Mouse (Mus musculus) bone marrow, adult 2 months (tissue): Measurements from ENCODE around the gene Mapkbp1. TPM values are rescaled to one million over a fixed set of nuclear protein-coding genes. Genes with fewer than 3 reads are reported as not detected.

Experiments used
- H3K27ac ChIP-seq: fragments of 200-500 bp; 2 replicates; pipeline ENCODE4 v1.5.1; 2012; ENCODE audit warnings: low read depth, mild to moderate bottlenecking, control low read depth, inconsistent platforms, low read length; ENCODE audit not compliant: control insufficient read depth, poor library complexity, insufficient read depth
- H3K4me1 ChIP-seq: fragments of 200-500 bp; 2 replicates; pipeline ENCODE4 v1.6.1; 2011; ENCODE audit warnings: low read length; ENCODE audit not compliant: control insufficient read depth, insufficient read depth
- H3K4me3 ChIP-seq: fragments of 200-500 bp; replicated peaks from 2 replicates; pipeline ENCODE3; 2011; ENCODE audit warnings: mild to moderate bottlenecking, low read depth, low read length, control low read depth; ENCODE audit not compliant: control insufficient read depth
- CTCF ChIP-seq: fragments of 200-500 bp; IDR thresholded peaks from 2 replicates; pipeline ENCODE4 v1.5.1; 2011; ENCODE audit warnings: low read length, control low read depth; ENCODE audit not compliant: control insufficient read depth, insufficient read depth
- POLR2A ChIP-seq: fragments of 200-500 bp; IDR thresholded peaks from 2 replicates; pipeline ENCODE4 v1.6.1; 2011; ENCODE audit warnings: low read depth, mild to moderate bottlenecking, control low read depth, low read length, borderline replicate concordance; ENCODE audit not compliant: control insufficient read depth
- WGBS: fragments of 180-500 bp; shearing (Covaris S2); methylation state at CpG from one replicate; pipeline ENCODE4 v1.1.7; 2018; 5-methylcytosine and 5-hydroxymethylcytosine counted together
- polyA plus RNA-seq: library from polyadenylated mRNA; stranded (reverse); fragments of >200 nt; gene quantifications from 2 replicates; pipeline ENCODE4 v1.2.4, GENCODE M21; 2011; ENCODE audit warnings: low replicate concordance; ENCODE audit not compliant: missing spikeins, insufficient read depth, insufficient read length

Mapkbp1 gene
- polyA plus RNA-seq, 1 experiment, result 6.6 TPM

GRCm38 (mm10) chr2:120064639-120065038 is 92.1 kb downstream of the Mapkbp1 start:
- no peak overlapping the region for H3K27ac ChIP-seq
- WGBS, result 72% methylated on average over 6 of the region's 6 CpGs
- TF ChIP-seq POLR2A (no peak), CTCF (no peak)
- H3K4me3 ChIP-seq, result no peak overlapping the region
- no peaks in the 10 kb centered on the region for H3K4me1 ChIP-seq

- 84% methylated on average over 10 of the region's 10 CpGs for WGBS
- no peak overlapping the region for H3K27ac ChIP-seq
- H3K4me1 ChIP-seq, result no peaks in the 10 kb centered on the region
- H3K4me3 ChIP-seq, result no peak overlapping the region
- TF ChIP-seq CTCF, result no peak
- no peak for TF ChIP-seq POLR2A
Observed at GRCm38 (mm10) chr2:120065243-120065642, 92.7 kb downstream of the Mapkbp1 start.

GRCm38 (mm10) chr2:120066224-120066623 is 93.7 kb downstream of the Mapkbp1 start:
- 70% methylated on average over 3 of the region's 3 CpGs for WGBS
- Histone ChIP-seq H3K4me3 (no peak overlapping the region), H3K27ac (no peak overlapping the region), H3K4me1 (no peaks in the 10 kb centered on the region)
- TF ChIP-seq CTCF (no peak), POLR2A (no peak)

- TF ChIP-seq POLR2A (no peak), CTCF (peak; percentile 60)
- Histone ChIP-seq H3K4me3 (no peak overlapping the region), H3K4me1 (no peaks in the 10 kb centered on the region), H3K27ac (no peak overlapping the region)
- WGBS, result 59% methylated on average over 16 of the region's 16 CpGs
Observed at GRCm38 (mm10) chr2:120068555-120069465, 96.3 kb downstream of the Mapkbp1 start.

- Histone ChIP-seq H3K4me1 (no peaks in the 10 kb centered on the region), H3K4me3 (no peak overlapping the region), H3K27ac (no peak overlapping the region)
- TF ChIP-seq POLR2A, result no peak
- no peak for TF ChIP-seq CTCF
- WGBS, result 59% methylated on average over 8 of the region's 8 CpGs
Observed at GRCm38 (mm10) chr2:120069466-120069990, 97.0 kb downstream of the Mapkbp1 start.

- H3K27ac ChIP-seq, result no peak overlapping the region
- TF ChIP-seq POLR2A, result no peak
- TF ChIP-seq CTCF, result no peak
- 94% methylated on average over 4 of the region's 4 CpGs for WGBS
- H3K4me3 ChIP-seq, result no peak overlapping the region
- H3K4me1 ChIP-seq, result no peaks in the 10 kb centered on the region
Observed at GRCm38 (mm10) chr2:120074096-120074495, 101.6 kb downstream of the Mapkbp1 start.

- no peak overlapping the region for H3K27ac ChIP-seq
- no peak overlapping the region for H3K4me3 ChIP-seq
- TF ChIP-seq POLR2A (no peak), CTCF (peak; percentile 24; the same call in 1 of the 2 replicates)
- WGBS, result 3% methylated on average over 36 of the region's 36 CpGs
- no peaks in the 10 kb centered on the region for H3K4me1 ChIP-seq
Observed at GRCm38 (mm10) chr2:120076076-120076705, 103.7 kb downstream of the Mapkbp1 start.

Other genes starting within 250 kb of the Mapkbp1 start
- not detected in 2 replicates for gene Itpka, start 230.4 kb upstream of the Mapkbp1 start, polyA plus RNA-seq
- gene Ltk, start 212.3 kb upstream of the Mapkbp1 start, polyA plus RNA-seq, result 0.47 and 1.3 TPM in 2 replicates
- gene Rpap1, start 185.2 kb upstream of the Mapkbp1 start, polyA plus RNA-seq, result 5.9 and 12.6 TPM in 2 replicates
- gene Tyro3, start 175.0 kb upstream of the Mapkbp1 start, polyA plus RNA-seq, result 0.75 and 4.2 TPM in 2 replicates
- 11.3 and 22.1 TPM in 2 replicates for gene Mga, start 75.5 kb upstream of the Mapkbp1 start, polyA plus RNA-seq
- gene Jmjd7, start 54.8 kb downstream of the Mapkbp1 start, polyA plus RNA-seq, result 4.7 and 13.0 TPM in 2 replicates
- gene Gm28042, start 54.8 kb downstream of the Mapkbp1 start, polyA plus RNA-seq, result 0.70 and 1.5 TPM in 2 replicates
- 0.61 and 3.3 TPM in 2 replicates for gene Pla2g4b, start 60.7 kb downstream of the Mapkbp1 start, polyA plus RNA-seq
- 15.4 and 23.7 TPM in 2 replicates for gene Ehd4, start 181.9 kb downstream of the Mapkbp1 start, polyA plus RNA-seq